Mouse (Mus musculus): Measurements from ENCODE around the gene D230025D16Rik.

The D230025D16Rik gene

DNA sequence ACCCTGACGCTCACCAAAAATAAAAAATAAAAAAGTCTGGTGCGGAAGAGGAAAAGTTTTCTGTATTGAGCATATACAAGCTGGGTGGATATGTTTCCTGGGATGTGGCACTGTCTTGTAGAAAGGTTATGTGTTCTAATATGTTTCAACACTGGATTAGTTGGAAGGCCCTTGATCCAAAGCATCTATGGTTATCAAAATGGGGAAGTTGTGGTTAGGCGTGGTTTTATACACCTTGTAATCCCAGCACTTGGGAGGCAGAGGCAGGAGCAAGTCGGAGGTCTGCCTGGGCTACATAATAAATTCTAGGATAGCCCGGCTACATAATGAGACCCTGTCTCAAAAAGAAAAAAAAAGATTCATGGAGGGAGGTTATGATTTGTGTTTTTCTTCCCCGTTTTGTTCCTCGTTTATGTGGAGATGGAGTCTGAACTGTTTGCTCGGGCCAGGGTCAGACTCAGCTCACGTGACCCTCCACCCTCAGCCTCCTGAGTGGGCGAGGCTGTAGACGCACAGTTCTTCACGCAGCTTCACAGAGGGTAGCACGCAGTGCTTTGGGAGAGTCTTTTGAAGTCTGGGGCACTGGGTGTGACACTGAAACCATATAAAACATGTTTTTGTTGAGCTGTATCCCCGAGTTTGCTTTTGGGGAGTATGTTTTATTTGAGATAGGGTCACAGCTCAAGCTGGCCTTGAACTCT, 12.6 kb downstream of the D230025D16Rik start:
- DNase-seq (ENCODE audit: low spot score) = no peak

DNA sequence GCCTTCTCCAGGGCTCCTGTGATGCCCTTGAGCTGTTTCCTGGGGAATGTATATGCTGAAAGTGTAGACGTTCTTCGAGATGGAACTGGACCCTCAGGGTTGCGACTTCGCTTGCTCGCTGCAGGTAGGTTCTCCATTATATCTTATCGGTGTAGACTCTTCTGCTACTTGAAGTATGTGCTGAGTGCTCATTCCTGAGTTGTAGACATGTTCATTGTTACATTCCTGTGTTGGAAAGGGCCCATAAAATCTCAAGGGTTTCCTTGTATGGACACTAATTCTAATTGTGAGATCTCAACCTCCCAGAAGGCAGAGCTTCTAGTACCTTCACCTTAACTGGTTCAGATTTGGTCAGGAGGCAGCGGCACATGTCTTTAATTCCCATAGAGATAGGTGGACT, 16.1 kb downstream of the D230025D16Rik start:
- DNase-seq (ENCODE audit: low spot score) = no peak

DNA sequence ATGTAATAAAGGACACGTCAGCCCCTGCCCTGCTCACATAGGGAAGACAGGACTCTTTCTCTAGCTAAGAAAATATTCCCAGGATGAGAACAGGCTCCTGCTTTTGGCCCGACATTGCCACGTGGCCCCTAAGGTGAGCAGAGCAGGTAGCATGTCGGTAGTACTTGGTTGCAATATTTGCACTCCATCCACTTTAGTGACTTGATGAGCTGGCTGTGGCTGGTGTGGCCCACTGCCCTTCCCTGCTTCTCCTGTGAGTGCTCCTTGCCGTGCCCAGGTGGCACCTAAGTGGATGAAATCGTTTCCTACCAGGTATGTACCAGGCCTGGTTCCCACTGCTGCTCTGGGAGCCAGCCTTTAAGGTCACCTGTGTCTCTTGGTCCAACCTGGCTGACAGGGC, 27.0 kb downstream of the D230025D16Rik start:
- DNase-seq (ENCODE audit: low spot score) = no peak

DNA sequence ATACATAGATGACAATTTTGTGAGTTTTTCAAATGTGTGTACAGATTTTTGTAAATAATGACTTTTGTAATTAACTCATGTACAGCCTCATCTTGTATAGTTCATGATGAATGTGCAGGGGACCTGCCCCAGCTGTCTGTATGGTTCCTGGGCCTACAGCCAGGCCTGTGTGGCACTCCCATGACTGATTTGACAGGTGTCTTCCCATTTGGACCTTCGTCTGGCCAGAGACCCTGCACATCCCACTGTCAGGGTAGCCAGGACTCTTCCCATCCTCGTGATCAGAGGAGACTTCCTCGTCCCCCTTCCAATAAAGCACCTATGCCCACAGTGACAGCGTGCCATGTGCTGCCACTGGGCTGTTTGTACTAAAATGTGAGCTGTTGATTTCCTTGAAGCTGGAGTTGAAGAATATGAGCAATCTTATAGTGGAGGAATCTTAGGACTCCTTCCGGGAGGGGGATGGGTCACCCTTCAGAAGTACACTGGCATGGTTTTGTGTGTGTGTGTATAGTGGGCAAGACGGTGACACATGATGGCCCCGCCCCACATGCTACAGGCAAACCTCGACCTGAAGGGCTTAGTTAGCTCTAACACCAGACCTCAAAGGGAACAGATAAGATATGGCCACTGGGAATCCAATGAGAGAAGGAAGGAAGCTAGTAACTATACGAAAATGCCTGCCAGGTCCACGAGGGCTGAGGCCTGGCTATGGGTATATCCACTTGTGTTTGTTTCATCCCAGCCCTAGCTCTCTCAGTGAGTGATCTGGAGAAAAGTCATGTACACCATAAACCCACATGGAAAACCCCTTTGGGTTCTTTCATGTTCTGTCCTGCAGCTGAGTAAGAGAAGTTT, 28.0 kb downstream of the D230025D16Rik start:
- DNase-seq (ENCODE audit: low spot score) = no peak

DNA sequence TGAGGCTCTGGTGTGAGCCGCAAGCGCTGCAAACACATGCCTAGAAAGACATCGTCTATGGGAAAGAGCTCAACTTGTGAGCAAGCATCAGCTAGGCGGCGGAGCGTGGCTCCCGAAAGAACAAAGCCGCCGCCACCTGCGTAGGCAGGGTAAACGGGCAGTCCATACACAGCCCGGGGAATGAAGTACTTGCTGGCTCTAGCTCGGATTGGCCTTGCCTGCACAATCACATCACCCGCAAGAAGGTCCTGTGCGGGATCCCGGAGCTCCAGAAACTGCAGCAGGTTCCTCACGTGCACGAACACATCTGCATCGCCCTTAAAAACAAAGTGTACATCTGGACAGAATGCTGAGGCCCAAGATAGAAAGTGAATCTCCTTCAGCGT, 28.8 kb downstream of the D230025D16Rik start:
- no peak for DNase-seq (ENCODE audit: low spot score)

DNA sequence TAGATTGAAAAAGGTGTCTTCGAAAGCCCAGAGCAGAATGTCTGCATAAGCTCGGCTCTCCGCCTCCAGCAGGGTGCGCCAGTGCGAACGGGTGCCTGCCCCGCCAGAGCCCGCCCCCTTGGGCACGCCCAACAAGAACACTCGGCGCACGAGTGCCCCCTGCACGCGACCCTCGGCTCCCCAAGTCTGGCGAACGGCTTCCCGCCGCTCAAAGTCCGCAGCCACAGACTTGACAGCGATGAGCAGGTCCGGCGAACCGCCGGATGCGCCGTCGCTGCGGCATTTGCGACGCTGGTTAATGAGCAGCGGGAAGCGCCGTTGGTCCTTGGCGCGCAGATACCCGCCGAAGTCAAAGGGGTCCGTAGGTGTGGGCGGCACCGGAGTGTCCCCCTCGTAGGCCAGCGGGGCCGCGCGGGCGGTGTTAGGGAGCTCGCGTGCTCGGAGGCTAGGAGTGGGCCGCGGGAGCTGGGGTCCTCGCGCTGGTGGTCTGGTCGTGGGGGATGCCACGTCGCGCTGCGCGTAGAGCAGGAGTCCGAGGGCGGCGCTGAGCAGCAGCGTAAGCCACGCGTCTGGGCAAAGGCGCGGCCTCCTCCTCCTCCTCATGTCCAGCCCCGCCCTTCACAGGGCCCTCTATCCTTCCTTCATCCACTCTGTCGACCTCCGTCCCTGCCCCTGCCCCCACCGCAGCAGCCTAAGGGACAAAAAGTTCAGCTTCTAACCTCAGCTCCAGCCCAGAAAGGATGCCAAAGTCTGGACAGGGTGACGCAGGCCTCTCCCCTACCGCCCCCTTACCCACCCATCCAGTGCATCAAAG, 29.4 kb downstream of the D230025D16Rik start:
- DNase-seq (ENCODE audit: low spot score) = peak; percentile 90

DNA sequence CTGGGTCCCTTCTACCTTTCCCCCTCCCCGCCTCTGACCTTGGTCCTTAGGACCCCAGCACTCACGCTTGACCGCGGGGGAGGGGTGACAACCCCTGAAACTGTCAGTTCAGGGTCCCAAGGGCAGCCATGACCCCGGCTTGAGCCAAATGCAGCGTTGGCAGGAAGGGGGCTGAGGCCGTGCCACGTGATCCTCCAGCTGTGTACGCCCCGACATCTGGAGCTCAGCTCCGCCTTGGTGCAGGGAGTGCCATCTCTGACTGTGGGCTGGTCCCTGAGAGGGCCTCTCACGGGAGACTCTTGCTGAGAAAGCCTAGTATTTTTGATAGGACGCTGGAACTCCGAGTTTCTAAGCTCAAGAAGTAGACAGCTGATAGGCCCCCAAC, 30.0 kb downstream of the D230025D16Rik start, which contains the start of gene B3gnt9:
Gene B3gnt9, minus strand, starts transcription at position 188 of the 385 bp plus-strand sequence.
- DNase-seq (ENCODE audit: low spot score) = peak; percentile 64

DNA sequence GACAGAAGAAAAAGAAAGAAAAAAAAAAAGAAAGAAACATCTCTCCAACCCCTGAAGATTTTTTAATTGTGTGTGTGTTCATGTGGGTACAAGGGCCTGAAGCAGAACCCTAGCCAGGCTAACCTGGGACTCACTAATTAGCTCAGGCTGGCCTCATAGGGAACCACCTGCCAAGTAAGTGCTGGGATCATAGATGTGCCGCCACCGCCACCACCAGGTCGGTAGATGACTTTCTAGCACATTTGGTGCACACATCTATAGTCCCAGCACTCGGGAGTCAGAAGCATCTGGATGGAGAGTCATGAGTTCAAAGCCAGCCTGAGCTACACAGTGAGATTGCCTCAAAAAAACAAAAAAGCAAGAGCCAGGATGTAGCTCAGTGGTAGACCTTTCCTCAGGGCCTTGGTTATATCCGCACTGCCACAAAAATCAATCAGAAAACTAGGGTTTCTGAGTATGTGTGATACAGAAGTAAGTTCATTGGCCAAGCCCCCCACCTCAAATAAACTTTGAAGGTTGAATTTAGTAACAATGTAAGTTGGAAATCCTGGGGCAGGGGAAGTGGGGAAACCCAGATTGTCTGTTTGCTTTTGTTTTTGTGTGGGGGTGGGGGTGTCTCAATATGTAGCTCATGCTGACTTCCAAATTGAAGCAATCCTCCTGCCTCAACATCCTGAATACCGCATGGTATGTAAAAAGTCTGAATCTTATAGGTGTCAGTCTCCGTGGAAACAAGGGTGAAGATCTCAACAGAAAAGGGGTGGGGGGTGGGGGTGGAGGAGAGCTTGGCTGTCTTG, 32.6 kb downstream of the D230025D16Rik start:
- DNase-seq (ENCODE audit: low spot score) = no peak

DNA sequence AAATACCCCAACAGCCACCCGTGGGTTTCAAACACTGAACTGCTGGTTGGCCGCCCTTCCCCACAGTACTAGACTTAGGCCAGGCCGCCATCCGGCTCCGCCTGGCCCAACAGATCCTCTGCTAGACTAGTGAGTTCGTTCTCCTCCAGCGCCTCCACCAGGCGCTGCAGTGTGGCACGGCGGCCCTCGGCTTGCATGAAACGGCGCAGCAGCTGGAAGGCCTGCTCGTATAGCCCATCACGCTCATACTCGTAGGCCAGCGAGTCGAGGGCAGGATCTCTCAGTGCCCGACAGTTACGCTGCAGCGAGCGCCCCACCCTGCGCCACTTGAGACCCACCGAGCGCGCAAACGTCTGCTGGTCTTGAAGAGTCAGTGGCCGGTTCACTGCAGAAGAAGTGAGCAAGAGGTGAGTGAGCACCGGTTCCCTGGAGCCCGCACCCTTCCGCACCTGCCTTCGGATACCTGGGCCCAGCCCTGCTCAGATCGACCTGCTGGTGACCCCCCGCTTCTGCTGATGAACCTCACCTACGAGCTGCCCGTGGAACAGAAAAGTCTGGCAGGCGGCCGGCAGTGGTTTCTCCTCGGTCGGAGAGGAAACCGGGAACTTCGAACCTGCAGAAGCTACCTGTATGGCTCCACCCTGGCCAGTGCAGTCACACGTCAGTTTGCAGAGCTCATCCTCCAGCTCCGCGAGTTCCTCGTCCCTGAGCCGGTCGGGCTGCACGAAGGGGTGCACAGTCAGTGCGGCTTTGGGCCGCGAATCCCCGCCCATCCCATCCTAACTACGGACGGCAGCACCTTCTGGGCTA, 34.2 kb downstream of the D230025D16Rik start:
- no peak for DNase-seq (ENCODE audit: low spot score)

DNA sequence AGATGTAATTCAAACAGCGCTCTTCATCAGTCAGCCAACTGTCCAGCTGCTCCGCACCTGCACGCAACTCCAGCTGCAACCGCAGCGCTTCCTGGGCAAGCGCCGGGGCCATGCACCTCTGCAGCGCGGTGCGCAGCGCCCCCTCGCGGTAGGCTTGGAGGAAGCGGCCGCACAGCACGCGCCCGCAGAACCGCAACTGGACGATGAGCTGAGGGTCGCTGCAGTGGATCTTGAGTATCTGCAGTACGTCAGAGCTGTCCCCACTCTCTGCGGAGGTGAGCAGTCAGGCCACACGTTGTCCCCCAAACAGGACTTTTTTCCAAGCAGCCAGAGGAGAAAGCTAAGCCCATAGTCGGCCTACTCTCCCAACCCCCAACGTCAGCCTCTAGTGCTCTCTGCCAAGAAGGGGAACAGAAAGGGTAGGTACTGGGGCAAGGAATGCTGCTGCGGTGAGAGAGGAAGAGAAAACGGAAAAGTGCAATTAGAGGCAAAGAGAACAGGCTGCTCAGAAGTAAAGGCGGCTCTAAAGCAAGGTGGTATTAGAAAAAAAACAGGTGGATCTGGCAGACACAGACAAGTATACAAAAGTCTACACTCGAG, 34.9 kb downstream of the D230025D16Rik start:
- peak; percentile 70 for DNase-seq (ENCODE audit: low spot score)

DNA sequence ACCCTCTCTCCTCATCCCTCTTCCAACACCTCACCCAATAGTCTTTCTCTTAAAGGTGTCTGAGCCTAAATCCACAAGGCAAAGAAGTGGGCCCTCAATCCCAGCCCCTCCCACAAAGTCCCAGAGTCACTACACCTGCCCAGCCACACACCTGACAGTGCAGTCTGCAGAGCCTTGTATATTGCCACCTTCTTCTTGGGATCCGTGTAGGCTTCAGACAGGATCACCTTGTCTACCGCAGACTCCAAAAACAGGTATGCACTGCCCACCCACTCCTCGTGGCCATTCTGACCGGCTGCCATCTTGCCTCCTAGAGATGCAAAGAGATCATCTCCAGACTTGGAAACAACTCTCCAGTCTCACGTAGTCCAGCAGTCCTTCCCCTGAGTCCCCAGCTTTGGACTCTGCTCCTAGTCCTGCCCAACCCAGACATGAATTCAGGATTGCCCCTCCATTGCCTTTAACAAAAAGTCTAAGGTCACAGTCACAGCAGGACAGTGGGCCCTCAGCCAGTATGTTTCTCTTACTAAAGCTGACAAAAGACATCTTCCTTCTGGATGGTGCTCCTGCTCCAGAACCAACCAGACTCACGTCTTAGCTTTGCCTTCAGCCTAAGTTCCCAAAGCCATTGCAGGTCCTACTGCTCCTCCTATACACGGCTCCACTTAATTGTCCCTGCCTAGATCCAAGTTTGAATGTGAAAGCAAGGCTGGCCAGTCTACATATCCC, 35.6 kb downstream of the D230025D16Rik start:
- DNase-seq (ENCODE audit: low spot score) = no peak

DNA sequence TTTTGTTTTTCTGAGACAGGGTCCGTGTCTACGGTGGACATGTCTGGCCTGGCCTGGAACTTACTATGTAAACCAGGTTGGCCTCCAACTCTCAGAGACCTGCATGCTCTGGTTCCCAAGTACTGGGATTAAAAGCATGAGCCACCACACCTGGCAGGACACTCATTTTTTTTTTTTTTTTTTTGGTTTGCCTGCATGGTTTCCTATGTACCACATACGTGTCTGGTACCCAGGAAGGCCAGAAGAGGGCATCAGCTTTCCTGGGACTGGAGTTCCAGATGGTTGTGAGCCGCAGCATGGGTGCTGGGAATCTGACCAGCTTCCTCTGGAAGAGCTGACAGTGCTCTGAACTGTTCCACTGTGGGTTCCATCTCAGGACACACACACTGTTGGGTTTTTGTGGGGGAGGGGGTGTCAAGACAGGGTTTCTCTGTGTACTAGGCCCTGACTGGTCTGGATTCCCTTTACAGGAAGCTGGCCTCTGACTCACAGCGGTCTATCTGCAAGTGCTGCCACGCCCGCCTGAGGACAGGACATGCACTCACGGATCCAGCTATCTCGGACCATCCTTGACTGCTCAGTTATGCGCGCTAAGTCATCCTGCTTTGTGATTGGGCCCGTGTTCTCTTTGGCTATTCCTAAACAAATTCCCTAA, 36.5 kb downstream of the D230025D16Rik start:
- no peak for DNase-seq (ENCODE audit: low spot score)

DNA sequence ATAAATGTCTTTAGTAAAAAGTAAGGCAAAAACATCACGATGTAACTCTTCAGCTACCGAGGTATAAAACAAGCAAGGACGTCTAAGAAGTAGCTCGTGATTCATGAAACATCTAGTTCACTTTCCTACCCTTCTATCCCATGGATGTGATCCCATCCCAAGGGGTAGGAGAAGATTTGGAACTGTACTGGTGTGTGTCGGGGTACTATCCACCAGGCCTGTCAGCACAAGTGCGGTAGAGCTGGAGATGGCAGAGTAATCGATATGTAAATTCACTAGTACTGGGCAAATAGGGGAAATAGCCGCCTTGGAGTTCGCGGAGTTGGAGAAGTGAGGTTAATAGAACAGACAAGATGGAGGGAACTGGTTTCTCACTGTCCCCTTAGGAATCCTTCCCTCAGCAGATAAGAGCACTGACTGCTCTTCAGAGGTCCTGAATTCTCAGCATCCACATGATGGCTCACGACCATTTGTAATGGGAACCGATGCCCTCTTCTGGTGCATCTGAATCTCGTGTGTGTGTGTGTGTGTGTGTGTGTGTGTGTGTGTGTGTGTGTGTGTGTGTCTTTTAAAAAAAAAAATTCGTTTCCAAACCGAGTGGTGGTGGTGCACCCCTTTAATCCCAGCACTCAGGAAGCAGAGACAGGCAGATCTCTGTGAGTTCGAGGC, 38.4 kb downstream of the D230025D16Rik start:
- no peak for DNase-seq (ENCODE audit: low spot score)

DNA sequence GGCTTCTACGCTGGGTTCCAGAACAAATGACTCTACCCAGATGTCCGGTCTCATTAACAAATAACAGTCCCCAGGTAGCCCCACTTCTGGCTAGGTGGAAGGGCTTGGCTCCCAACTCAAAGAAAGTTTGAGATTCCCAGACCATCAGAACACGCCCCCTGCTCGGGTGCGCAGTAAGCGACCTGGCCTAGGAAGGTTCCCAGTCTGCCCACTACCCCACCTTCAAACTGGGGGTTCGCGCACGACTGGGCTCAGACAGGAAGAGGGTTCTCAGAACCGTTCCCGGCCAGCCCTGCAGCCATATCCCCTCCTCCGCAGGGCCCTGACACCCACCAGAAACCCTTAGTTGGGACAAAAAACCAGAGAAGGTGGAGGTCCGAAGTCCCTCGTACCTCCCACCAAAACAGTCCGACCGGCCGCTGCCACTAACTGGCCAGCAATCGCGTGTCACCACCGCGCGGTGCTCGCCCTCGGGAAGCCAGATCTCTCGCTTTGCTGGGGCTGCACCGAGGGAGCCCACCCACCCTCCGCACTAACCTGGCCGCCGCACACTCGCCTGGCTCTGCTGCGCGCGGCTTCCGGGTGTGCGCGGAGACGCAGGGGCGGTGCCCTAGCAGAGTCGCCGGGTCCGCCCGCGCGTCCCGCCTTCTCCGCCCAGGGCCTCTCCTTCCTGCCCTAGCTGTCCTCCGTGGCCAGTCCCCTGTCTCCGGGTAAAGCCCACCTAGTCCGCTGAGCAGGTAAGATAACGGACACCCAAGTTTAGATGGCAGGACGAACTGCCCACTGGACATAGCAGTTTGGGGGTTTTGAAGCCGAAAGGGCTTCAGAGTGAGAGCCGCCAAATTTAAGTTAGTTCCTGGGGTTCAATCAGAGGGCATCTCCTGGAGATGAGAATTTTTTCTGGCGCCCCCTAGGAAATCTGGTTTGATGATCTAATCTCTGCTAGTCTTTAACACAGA, 39.4 kb downstream of the D230025D16Rik start, which contains the start of the genes Tradd and Fbxl8:
Gene Tradd, minus strand, starts transcription at position 586 of the 959 bp plus-strand sequence.
Gene Fbxl8, plus strand, starts transcription at position 625 of the 959 bp plus-strand sequence.
- DNase-seq (ENCODE audit: low spot score) = no peak

DNA sequence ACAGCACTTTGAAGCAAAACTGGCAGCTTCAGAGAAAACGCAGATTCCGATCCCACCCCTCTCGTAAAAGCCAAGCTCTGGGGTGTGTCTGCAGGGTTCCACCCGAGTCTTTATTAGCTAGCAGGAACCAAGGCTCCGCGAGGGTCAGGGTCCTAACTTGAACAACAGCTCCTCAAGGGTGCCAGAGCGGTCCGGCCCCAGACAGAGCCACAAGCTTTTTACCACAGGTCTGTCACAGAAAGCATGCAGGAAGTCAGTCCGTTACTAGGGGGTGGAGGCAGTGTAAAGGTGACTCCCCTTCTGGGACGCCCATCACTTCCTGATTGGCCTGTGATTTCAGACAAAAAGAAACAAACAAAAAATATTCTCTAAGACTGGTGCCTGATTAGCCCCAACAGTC, 40.2 kb downstream of the D230025D16Rik start:
- DNase-seq (ENCODE audit: low spot score) = no peak

DNA sequence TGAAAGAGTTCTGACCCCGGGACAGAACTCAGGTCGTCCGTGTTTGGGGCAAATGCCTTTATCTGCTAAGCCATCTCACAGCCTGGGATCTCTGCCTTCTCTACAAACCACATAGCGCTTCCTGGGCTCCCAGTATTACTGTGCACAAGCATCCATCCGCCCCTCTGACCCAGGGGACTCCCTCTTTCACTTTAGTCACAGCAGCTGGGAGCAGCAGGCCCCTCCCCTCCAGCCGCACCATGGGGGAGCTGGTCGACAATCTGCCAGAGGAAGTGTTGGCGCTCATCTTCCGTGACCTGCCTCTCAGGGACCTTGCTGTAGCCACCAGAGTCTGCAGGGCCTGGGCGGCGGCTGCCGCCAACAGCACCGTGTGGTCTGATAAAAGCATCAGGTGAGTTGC, 41.8 kb downstream of the D230025D16Rik start:
- DNase-seq (ENCODE audit: low spot score) = no peak

Data from layer of hippocampus, adult 11-12 months (tissue).